Mouse (Mus musculus) lung, postnatal 0 days (tissue): ENCODE results near the gene Arpc5l.

Experiments used
- CTCF ChIP-seq: IDR thresholded peaks from 2 replicates; pipeline ENCODE4 v1.5.1; 2016; ENCODE audit warnings: antibody characterized with exemption, mild to moderate bottlenecking
- EP300 ChIP-seq: IDR thresholded peaks from 2 replicates; pipeline ENCODE4 v1.6.1; 2016; ENCODE audit warnings: antibody characterized with exemption, mild to moderate bottlenecking, control low read depth

- TF ChIP-seq EP300 (no peak), CTCF (peak; percentile 98)
Observed at GRCm38 (mm10) chr2:38997386-38998374, 7.5 kb upstream of the Arpc5l start, which contains the start of gene Wdr38.
